16 mouse cellular contexts compared by ENCODE assay signal in the genomic region with DNA sequence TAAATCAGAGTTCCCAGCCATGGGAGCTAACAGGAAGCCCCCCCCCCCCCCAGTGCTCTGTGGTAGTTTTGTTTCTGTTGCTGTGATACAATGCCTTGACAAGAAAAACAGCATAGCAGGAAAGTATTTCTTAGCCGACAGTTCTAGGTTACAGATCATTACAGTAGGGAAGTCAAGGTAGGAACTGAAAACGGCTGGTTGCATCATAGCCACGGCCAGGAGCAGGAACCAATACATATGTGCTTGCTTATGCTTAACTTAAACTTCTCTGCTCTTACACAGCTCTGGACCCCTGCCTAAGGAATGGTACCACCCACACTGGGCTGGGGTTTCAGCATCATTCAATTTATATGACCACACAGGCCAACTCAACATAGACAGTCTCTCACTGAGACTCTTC. TPM values are rescaled to one million over a fixed set of nuclear protein-coding genes. Genes with fewer than 3 reads are reported as not detected.
A peak's percentile ranks its signal among the peaks of the same experiment; 100 is the strongest.
DNase-seq lines count a peak whose midpoint lies in the region; ATAC-seq and TF ChIP-seq lines count a peak whose summit lies in the region.
"Had no signal": no experiment of that assay in that cellular context is flagged by ENCODE, and none has a peak within 500 bp of the region (broad histone marks: within the 10 kb centered on the region; RNA-seq: fewer than 3 reads in every experiment).

No protein-coding gene starts in this region.

- H3K4me2 ChIP-seq in liver, postnatal 0 days (ENCODE audit: low read depth, low read length) = no peak overlapping the region
- no peak overlapping the region for H3K4me2 ChIP-seq in liver, embryonic 11.5 days
- no peak overlapping the region for H3K4me2 ChIP-seq in midbrain, postnatal 0 days (ENCODE audit: low read depth, low read length, poor library complexity, severe bottlenecking)
- H3K4me2 ChIP-seq: embryonic facial prominence, embryonic 13.5 days; heart, embryonic 13.5 days had no signal

- H3K4me1 ChIP-seq in liver, postnatal 0 days (ENCODE audit: insufficient read depth) = peaks cover 14% of the 10 kb centered on the region
- H3K4me1 ChIP-seq in liver, embryonic 11.5 days (replicated peaks; ENCODE audit: control insufficient read depth, insufficient read depth, low read length) = peaks cover 9% of the 10 kb centered on the region; the same call in 1 of the 2 replicates
- H3K4me1 ChIP-seq in brown adipose tissue, adult 24 weeks (ENCODE audit: control insufficient read depth, insufficient read depth, insufficient read length, low read length) = peaks cover 5% of the 10 kb centered on the region; the same call in 1 of the 2 replicates
- H3K4me1 ChIP-seq in midbrain, postnatal 0 days (ENCODE audit: insufficient read depth, low read length) = no peaks in the 10 kb centered on the region
- H3K4me1 ChIP-seq in hindbrain, embryonic 10.5 days (replicated peaks) = peaks cover 12% of the 10 kb centered on the region

- H3K9ac ChIP-seq in liver, postnatal 0 days (replicated peaks) = no peak overlapping the region
- H3K9ac ChIP-seq in liver, embryonic 11.5 days (ENCODE audit: low read depth, low read length) = no peak overlapping the region
- H3K9ac ChIP-seq in midbrain, postnatal 0 days (replicated peaks; ENCODE audit: low read length, poor library complexity, severe bottlenecking) = no peak overlapping the region
- H3K9ac ChIP-seq: embryonic facial prominence, embryonic 13.5 days; heart, embryonic 13.5 days; liver, embryonic 14.5 days had no signal

- peaks cover 18% of the 10 kb centered on the region for H3K27me3 ChIP-seq in liver, postnatal 0 days (ENCODE audit: insufficient read depth, low read length)
- peaks cover 34% of the 10 kb centered on the region for H3K27me3 ChIP-seq in liver, embryonic 11.5 days (replicated peaks; ENCODE audit: control insufficient read depth, insufficient read depth, low read length)
- H3K27me3 ChIP-seq in midbrain, postnatal 0 days (ENCODE audit: insufficient read depth, low read length) = peaks cover 15% of the 10 kb centered on the region
- H3K27me3 ChIP-seq in hindbrain, embryonic 10.5 days (ENCODE audit: insufficient read depth, poor library complexity, severe bottlenecking) = peaks cover 48% of the 10 kb centered on the region

- no peak for TF ChIP-seq EP300 in liver, postnatal 0 days (IDR thresholded peaks at IDR 0.05; ENCODE audit: low read depth)

- peak; percentile 44 for ATAC-seq in liver, postnatal 0 days
- no peak for ATAC-seq in liver, embryonic 11.5 days (replicated peaks; ENCODE audit: low FRiP score)
- ATAC-seq in monocyte, adult 5-6 weeks (replicated peaks; ENCODE audit: insufficient number of reproducible peaks, low FRiP score, low TSS enrichment, poor library complexity, severe bottlenecking) = peak; percentile 72
- ATAC-seq in midbrain, postnatal 0 days (ENCODE audit: low FRiP score) = no peak
- ATAC-seq: intestine, postnatal 0 days had no signal

- 31% methylated on average over 3 of the region's 3 CpGs for WGBS in liver, postnatal 0 days (ENCODE audit: insufficient replicate concordance)
- WGBS in liver, embryonic 11.5 days = 57% methylated on average over 3 of the region's 3 CpGs
- 74% methylated on average over 3 of the region's 3 CpGs for WGBS in midbrain, postnatal 0 days
- 87% methylated on average over 3 of the region's 3 CpGs for WGBS in hindbrain, embryonic 10.5 days

- no peak overlapping the region for H3K4me3 ChIP-seq in liver, postnatal 0 days (ENCODE audit: low read depth, low read length)
- no peak overlapping the region for H3K4me3 ChIP-seq in liver, embryonic 11.5 days (ENCODE audit: low read depth, low read length)
- no peak overlapping the region for H3K4me3 ChIP-seq in brown adipose tissue, adult 24 weeks (ENCODE audit: insufficient read depth, low read depth, low read length)
- no peak overlapping the region for H3K4me3 ChIP-seq in midbrain, postnatal 0 days (ENCODE audit: low read depth, low read length)
- no peak overlapping the region for H3K4me3 ChIP-seq in hindbrain, embryonic 10.5 days
- H3K4me3 ChIP-seq: embryonic facial prominence, embryonic 13.5 days; heart, embryonic 13.5 days; midbrain, embryonic 10.5 days had no signal

- H3K27ac ChIP-seq in liver, postnatal 0 days (ENCODE audit: low read depth) = peak overlapping the region; percentile 44; the same call in 1 of the 2 replicates
- no peak overlapping the region for H3K27ac ChIP-seq in liver, embryonic 11.5 days (ENCODE audit: low read depth, low read length)
- H3K27ac ChIP-seq in brown adipose tissue, adult 24 weeks (replicated peaks; ENCODE audit: low read depth, low read length) = peak overlapping the region; percentile 57
- no peak overlapping the region for H3K27ac ChIP-seq in midbrain, postnatal 0 days (ENCODE audit: low read depth, low read length)
- H3K27ac ChIP-seq in hindbrain, embryonic 10.5 days = no peak overlapping the region
- H3K27ac ChIP-seq: embryonic facial prominence, embryonic 13.5 days; liver, embryonic 14.5 days; midbrain, embryonic 10.5 days had no signal

- DNase-seq in liver, postnatal 0 days = peak; percentile 39
- DNase-seq in liver, embryonic 11.5 days (ENCODE audit: low spot score) = no peak
- peak; percentile 54 for DNase-seq in CD4-positive helper T cell, adult 2 months (ENCODE audit: low read depth, low spot score)
- no peak for DNase-seq in midbrain, postnatal 0 days (ENCODE audit: low spot score)
- no peak for DNase-seq in hindbrain, embryonic 10.5 days (ENCODE audit: low spot score)
- DNase-seq: cerebellum, adult 2 months; gastrocnemius, postnatal 25 days; kidney, postnatal 14 days; thymus, postnatal 25 days had no signal

- no peak for TF ChIP-seq CTCF in liver, postnatal 0 days (IDR thresholded peaks at IDR 0.05; ENCODE audit: low read depth)
- no peak for TF ChIP-seq CTCF in midbrain, postnatal 0 days (IDR thresholded peaks at IDR 0.05)

- H3K9me3 ChIP-seq in liver, postnatal 0 days (ENCODE audit: low read length) = no peaks in the 10 kb centered on the region
- H3K9me3 ChIP-seq in liver, embryonic 11.5 days (ENCODE audit: control insufficient read depth, low read length) = no peaks in the 10 kb centered on the region
- H3K9me3 ChIP-seq in midbrain, postnatal 0 days (ENCODE audit: low read length) = no peaks in the 10 kb centered on the region
- H3K9me3 ChIP-seq in hindbrain, embryonic 10.5 days = no peaks in the 10 kb centered on the region
- H3K9me3 ChIP-seq: embryonic facial prominence, embryonic 13.5 days; heart, embryonic 13.5 days had no signal

- H3K36me3 ChIP-seq in liver, postnatal 0 days (replicated peaks; ENCODE audit: insufficient read depth, low read length) = no peaks in the 10 kb centered on the region
- no peaks in the 10 kb centered on the region for H3K36me3 ChIP-seq in liver, embryonic 11.5 days (ENCODE audit: control insufficient read depth, insufficient read depth, low read length)
- no peaks in the 10 kb centered on the region for H3K36me3 ChIP-seq in midbrain, postnatal 0 days (ENCODE audit: insufficient read depth, low read length)
- no peaks in the 10 kb centered on the region for H3K36me3 ChIP-seq in hindbrain, embryonic 10.5 days
- H3K36me3 ChIP-seq: embryonic facial prominence, embryonic 13.5 days; heart, embryonic 13.5 days; midbrain, embryonic 10.5 days had no signal

RNA-seq across cellular contexts. Expression of gene Amz1, which starts 9.4 kb away (rescaled TPM):
- polyA plus RNA-seq in liver, postnatal 0 days (2015; fragmentation: Nextera tagmentation; extraction: Ambion mirVana) = 2.1 and 2.2 TPM in 2 replicates
- 1.2 and 2.0 TPM in 2 replicates for polyA plus RNA-seq in liver, embryonic 11.5 days (2014; fragmentation: Nextera tagmentation; extraction: Ambion mirVana)
- 0.63 TPM in 1 of 2 replicates, not detected in the other for polyA plus RNA-seq in brown adipose tissue, adult 24 weeks (2012; ENCODE audit: insufficient read depth, insufficient read length, missing spikeins)
- 7.8 to 13.5 TPM (median 10.2 TPM) in 3 replicates for total RNA-seq in monocyte, adult 5-6 weeks (2017)
- 14.4 and 14.9 TPM in 2 replicates for total RNA-seq in midbrain, postnatal 0 days (2014; rRNA removed)
- 15.6 and 15.9 TPM in 2 replicates for polyA plus RNA-seq in midbrain, postnatal 0 days (2015; fragmentation: Nextera tagmentation; extraction: Ambion mirVana)
- 0.87 and 1.5 TPM in 2 replicates for polyA plus RNA-seq in hindbrain, embryonic 10.5 days (2016; fragmentation: Nextera tagmentation; extraction: Ambion mirVana)

RNA-seq across cellular contexts. Expression of gene Brat1, which starts 28.5 kb away (rescaled TPM):
- polyA plus RNA-seq in liver, postnatal 0 days (2015; fragmentation: Nextera tagmentation; extraction: Ambion mirVana) = 4.7 and 4.9 TPM in 2 replicates
- 16.9 and 18.7 TPM in 2 replicates for polyA plus RNA-seq in liver, embryonic 11.5 days (2014; fragmentation: Nextera tagmentation; extraction: Ambion mirVana)
- polyA plus RNA-seq in brown adipose tissue, adult 24 weeks (2012; ENCODE audit: insufficient read depth, insufficient read length, missing spikeins) = 4.8 and 5.1 TPM in 2 replicates
- 3.9 to 13.9 TPM (median 6.1 TPM) in 3 replicates for total RNA-seq in monocyte, adult 5-6 weeks (2017)
- total RNA-seq in midbrain, postnatal 0 days (2014; rRNA removed) = 37.1 and 40.3 TPM in 2 replicates
- 16.4 and 17.9 TPM in 2 replicates for polyA plus RNA-seq in midbrain, postnatal 0 days (2015; fragmentation: Nextera tagmentation; extraction: Ambion mirVana)
- 24.6 and 25.1 TPM in 2 replicates for polyA plus RNA-seq in hindbrain, embryonic 10.5 days (2016; fragmentation: Nextera tagmentation; extraction: Ambion mirVana)

RNA-seq across cellular contexts. Expression of gene Iqce, which starts 31.2 kb away (rescaled TPM):
- polyA plus RNA-seq in liver, postnatal 0 days (2015; fragmentation: Nextera tagmentation; extraction: Ambion mirVana) = 3.6 and 4.2 TPM in 2 replicates
- 13.2 and 14.4 TPM in 2 replicates for polyA plus RNA-seq in liver, embryonic 11.5 days (2014; fragmentation: Nextera tagmentation; extraction: Ambion mirVana)
- 2.4 and 3.1 TPM in 2 replicates for polyA plus RNA-seq in brown adipose tissue, adult 24 weeks (2012; ENCODE audit: insufficient read depth, insufficient read length, missing spikeins)
- total RNA-seq in monocyte, adult 5-6 weeks (2017) = 8.2 to 14.9 TPM (median 14.3 TPM) in 3 replicates
- total RNA-seq in midbrain, postnatal 0 days (2014; rRNA removed) = 36.4 and 38.6 TPM in 2 replicates
- polyA plus RNA-seq in midbrain, postnatal 0 days (2015; fragmentation: Nextera tagmentation; extraction: Ambion mirVana) = 30.4 and 37.2 TPM in 2 replicates
- 24.5 and 29.1 TPM in 2 replicates for polyA plus RNA-seq in hindbrain, embryonic 10.5 days (2016; fragmentation: Nextera tagmentation; extraction: Ambion mirVana)

Comparison
In these comparisons a context has a peak if more than half of its experiments do, and no peak if none do; other contexts are left out.
1. ATAC-seq: peak in liver, postnatal 0 days (single experiment) and monocyte, adult 5-6 weeks (single experiment); none in liver, embryonic 11.5 days (single experiment) and midbrain, postnatal 0 days (single experiment).
2. DNase-seq: peak in liver, postnatal 0 days (single experiment) and CD4-positive helper T cell, adult 2 months (single experiment); none in liver, embryonic 11.5 days (single experiment), midbrain, postnatal 0 days (single experiment) and hindbrain, embryonic 10.5 days (single experiment).
3. H3K27ac ChIP-seq: peak in liver, postnatal 0 days (single experiment) and brown adipose tissue, adult 24 weeks (single experiment); none in liver, embryonic 11.5 days (single experiment), midbrain, postnatal 0 days (single experiment) and hindbrain, embryonic 10.5 days (single experiment).